Mouse (Mus musculus) retina, postnatal 7 days (tissue): ENCODE measurements around the gene Tas1r3.

Experiments used
- DNase-seq: peaks from one replicate; pipeline ENCODE4 v3.0.0-alpha.2; 2012; ENCODE audit warnings: low read depth, low spot score

The Tas1r3 gene

GRCm38 (mm10) chr4:155863001-155863400, at the start of gene Tas1r3:
TSS of gene Tas1r3 (minus strand) at chr4:155863362.
- DNase-seq: no peak

- DNase-seq: no peak
Observed at GRCm38 (mm10) chr4:155908751-155909150, 45.6 kb upstream of the Tas1r3 start.

- DNase-seq: no peak
Observed at GRCm38 (mm10) chr4:155908281-155908680, 45.1 kb upstream of the Tas1r3 start.

GRCm38 (mm10) chr4:155907003-155907402, 43.8 kb upstream of the Tas1r3 start:
- no peak for DNase-seq

- DNase-seq: no peak
Observed at GRCm38 (mm10) chr4:155906125-155906524, 43.0 kb upstream of the Tas1r3 start.

GRCm38 (mm10) chr4:155905634-155906033, 42.5 kb upstream of the Tas1r3 start:
- DNase-seq: no peak

GRCm38 (mm10) chr4:155904318-155905102, 41.3 kb upstream of the Tas1r3 start:
- no peak for DNase-seq

- DNase-seq: no peak
Observed at GRCm38 (mm10) chr4:155903246-155903645, 40.1 kb upstream of the Tas1r3 start.

- DNase-seq: no peak
Observed at GRCm38 (mm10) chr4:155901205-155901604, 38.0 kb upstream of the Tas1r3 start.

- DNase-seq: no peak
Observed at GRCm38 (mm10) chr4:155899355-155899754, 36.2 kb upstream of the Tas1r3 start.

GRCm38 (mm10) chr4:155898318-155898717, 35.2 kb upstream of the Tas1r3 start:
- DNase-seq: no peak

- DNase-seq: no peak
Observed at GRCm38 (mm10) chr4:155896461-155896860, 33.3 kb upstream of the Tas1r3 start.

GRCm38 (mm10) chr4:155895826-155896225, 32.7 kb upstream of the Tas1r3 start:
- no peak for DNase-seq

GRCm38 (mm10) chr4:155895216-155895615, 32.1 kb upstream of the Tas1r3 start:
- DNase-seq: peak; percentile 65

- DNase-seq: no peak
Observed at GRCm38 (mm10) chr4:155894311-155894881, 31.2 kb upstream of the Tas1r3 start.

GRCm38 (mm10) chr4:155893212-155893690, 30.1 kb upstream of the Tas1r3 start:
- no peak for DNase-seq

- no peak for DNase-seq
Observed at GRCm38 (mm10) chr4:155892438-155893211, 29.5 kb upstream of the Tas1r3 start.

GRCm38 (mm10) chr4:155892017-155892416, 28.9 kb upstream of the Tas1r3 start:
- DNase-seq: peak; percentile 75

- peak; percentile 92 for DNase-seq
Observed at GRCm38 (mm10) chr4:155891551-155892001, 28.4 kb upstream of the Tas1r3 start, which contains the start of the genes Pusl1 and Acap3. TSS of gene Pusl1 (minus strand) at chr4:155891781. TSS of gene Acap3 (plus strand) at chr4:155891822.

- DNase-seq: no peak
Observed at GRCm38 (mm10) chr4:155891011-155891471, 27.9 kb upstream of the Tas1r3 start.

- no peak for DNase-seq
Observed at GRCm38 (mm10) chr4:155889316-155889715, 26.2 kb upstream of the Tas1r3 start.

- DNase-seq: no peak
Observed at GRCm38 (mm10) chr4:155888181-155888580, 25.0 kb upstream of the Tas1r3 start.
